Mouse (Mus musculus): ENCODE measurements around the gene Maml1. TPM values are rescaled to one million over a fixed set of nuclear protein-coding genes. Genes with fewer than 3 reads are reported as not detected.
"Not testable (repeated sequence)": the region's sequence is repeated elsewhere in the genome, so short reads cannot be mapped to it uniquely, and the experiment has no call there.

The Maml1 gene
- total RNA-seq (2015): 28.0 and 30.6 TPM in 2 replicates
- total RNA-seq (2017): 8.8 and 11.7 TPM in 2 replicates

DNA sequence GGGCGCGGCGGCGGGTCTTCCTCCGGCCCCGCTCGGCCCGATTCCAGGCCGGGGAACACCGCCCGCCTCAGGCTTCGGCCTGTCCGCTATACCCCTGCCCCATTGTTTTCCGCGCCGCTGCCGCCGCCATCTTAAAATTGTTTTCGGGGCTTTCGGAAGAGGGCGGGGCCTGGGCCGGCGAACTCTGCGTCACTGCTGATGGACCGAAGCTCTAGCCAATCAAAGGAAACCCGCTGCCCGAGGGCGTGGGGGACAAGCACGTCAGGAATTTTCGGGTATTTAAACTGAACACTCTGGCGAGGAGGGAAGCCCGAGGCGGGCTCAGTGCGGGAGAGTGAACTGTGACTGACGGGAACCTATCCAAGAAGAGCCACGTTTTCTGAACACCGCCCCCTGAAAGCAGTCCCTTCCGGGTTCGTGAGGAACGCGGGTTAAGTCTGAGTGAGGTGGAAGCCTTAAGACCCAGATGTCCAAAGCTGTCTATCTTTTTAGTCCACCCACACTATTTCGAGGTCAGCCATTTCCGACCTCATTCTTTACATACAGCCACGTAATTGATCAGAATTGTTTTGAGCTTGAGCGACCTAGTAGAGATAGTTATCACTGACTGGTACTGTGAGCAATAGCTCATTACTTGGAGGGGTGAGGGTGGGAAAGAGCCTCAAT lies at the start of gene Maml1:
Gene Maml1, minus strand, starts transcription at position 122 of the 666 bp plus-strand sequence.
- peak; percentile 96 for ATAC-seq (ENCODE audit: poor library complexity, severe bottlenecking)

DNA sequence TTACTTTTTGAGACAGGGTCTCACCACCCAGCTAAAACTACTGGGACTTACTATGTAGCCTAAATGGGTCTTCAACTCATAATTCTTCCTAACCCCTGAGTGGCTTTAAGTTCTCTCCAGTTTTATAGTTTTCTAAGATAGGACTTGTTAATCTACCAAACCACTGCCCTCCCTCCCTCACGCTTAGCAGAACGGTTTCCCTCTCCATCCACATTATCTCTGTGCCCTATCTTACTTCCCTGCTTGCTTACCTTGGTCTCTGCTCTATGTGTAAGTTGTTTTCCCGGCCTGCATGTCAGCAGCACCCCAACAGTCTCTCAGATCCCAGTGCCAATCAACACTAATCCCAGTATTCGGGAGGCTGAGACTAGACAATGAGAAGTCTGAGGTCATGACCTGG lies 44.8 kb upstream of the Maml1 start:
- ATAC-seq (ENCODE audit: poor library complexity, severe bottlenecking): no peak

- ATAC-seq (ENCODE audit: poor library complexity, severe bottlenecking): no peak
These were observed 44.0 kb upstream of the Maml1 start for GRCm38 (mm10) chr11:50336126-50336525.

DNA sequence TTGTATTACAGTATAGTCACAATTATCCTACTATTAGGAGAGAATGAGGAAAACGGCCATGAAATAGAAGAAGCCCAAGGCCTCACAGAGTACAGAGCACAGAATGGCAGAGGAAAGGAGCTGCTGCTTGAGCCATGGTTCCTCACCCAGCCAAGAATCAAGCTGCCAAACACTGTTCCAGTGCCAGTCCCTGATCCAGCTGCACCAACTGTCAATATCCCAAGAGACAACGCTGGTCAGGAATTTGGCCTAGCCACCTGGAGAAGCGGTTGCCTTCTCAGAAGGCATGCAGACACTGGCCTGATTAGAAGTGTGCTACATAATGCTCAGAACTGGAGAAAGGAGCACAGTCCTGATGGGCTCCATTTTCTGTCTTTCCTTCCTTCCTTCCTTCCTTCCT lies 41.1 kb upstream of the Maml1 start:
- ATAC-seq (ENCODE audit: poor library complexity, severe bottlenecking): no peak

DNA sequence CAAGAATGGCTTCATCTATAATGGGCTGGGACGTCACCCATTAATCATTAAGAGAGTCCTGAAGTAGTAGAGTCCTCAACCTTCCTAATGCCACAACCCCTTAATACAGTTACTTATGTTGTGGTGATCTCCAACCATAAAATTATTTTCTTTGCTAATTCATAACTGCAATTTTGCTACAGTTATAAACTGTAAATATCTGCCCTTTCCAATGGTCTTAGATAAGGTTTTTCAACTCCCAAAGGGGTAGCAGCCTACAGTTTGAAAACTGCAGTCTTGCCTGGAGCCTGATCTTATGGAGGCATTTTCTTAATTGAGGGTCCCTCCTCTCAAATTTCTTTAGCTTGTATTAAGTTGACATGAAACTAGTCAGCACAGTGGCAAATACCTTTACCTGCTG lies 37.3 kb upstream of the Maml1 start:
- ATAC-seq (ENCODE audit: poor library complexity, severe bottlenecking): no peak

DNA sequence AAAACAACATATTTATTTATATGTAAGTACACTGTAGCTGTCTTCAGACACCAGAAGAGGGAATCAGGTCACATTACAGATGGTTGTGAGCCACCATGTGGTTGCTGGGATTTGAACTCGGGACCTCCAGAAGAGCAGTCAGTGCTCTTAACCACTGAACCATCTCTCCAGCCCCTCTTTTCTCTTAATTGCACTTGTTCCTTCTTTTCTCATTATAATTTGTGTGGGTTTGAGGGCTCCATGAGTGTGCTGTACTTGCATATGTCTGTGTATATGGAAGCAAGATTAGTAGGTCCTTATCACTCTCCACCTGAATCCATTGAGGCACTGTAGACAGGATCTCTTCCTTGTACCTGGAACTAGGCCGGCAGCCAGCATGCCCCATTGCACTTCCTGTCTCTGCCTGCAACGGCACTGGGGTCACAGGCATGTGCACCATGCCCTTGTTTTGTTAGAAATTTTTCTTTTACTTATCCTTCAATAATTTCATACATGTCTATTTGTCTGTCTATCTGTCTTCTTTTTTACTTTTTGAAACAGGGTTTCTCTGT lies 36.0 kb upstream of the Maml1 start:
- ATAC-seq (ENCODE audit: poor library complexity, severe bottlenecking): no peak

DNA sequence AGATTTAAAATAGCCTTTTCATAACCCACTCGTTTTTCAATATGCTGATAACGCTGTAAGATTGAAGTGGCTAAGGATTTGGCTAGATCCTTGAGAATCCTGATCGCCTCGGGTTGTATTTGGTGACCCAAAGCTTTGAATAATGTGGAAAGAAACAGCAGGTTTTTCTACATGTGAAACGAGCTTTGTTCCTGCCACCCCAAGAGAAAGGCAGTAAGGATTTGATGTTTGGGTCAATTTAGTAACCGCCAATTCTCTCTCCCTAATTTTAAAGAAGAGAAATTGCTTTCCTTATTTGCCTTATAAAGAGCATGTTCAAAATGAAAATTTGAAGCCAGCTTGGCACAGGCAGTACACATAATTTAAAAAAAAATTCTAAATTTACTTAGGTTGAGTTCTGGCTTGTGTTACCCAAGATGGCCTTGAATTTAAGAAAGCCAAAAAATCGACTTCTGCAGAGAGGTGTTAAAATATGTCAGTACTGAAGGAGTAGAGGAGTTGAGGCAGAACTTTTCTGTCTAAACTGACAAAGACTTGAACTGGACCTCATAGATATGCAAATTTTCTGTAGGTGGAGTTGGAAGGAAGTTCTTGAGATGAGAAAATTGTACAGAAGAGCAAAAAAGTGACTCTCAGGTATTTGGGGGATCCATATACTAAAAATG lies 34.3 kb upstream of the Maml1 start:
- no peak for ATAC-seq (ENCODE audit: poor library complexity, severe bottlenecking)

DNA sequence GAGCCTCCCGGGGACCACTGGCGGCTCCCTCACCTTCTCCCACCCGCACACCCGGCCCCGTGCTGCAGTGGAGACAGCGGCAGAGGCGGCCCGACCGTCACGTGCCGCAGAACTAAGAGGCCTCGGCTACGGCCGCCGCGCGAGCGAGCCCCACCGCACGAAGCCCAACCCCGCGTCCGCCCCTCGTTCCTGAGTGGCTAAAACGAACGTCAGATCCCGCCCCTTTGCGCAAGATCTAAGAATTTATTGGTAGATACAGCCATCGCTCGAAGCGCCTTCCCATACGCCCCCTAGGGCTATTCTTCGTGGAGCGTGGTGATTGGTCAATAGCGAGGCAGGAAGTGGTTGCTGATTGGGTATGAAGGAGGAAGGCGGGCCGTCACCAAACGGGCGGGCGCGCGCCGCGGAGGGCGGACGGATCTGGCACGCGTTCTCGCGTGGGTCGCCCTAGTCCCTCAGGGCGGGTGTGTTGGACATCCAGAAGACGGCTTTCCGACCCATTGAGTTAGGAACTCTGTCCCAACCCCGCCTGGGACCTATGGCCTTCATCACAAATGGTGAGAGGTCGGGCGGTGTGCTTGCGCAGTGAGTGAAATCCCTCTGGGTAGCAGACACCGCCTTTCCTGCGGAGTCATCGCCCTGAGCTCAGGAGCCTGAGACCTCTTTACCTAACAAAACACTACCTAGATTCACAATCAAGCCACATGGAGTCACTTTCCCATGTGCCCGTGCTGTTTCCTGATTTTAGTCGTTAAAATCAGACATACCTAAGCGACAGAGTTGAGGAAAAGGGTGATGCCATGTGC lies 33.6 kb upstream of the Maml1 start, which contains the start of gene Canx:
Gene Canx, minus strand, starts transcription at position 178 of the 806 bp plus-strand sequence.
- peak; percentile 97 for ATAC-seq (ENCODE audit: poor library complexity, severe bottlenecking)

DNA sequence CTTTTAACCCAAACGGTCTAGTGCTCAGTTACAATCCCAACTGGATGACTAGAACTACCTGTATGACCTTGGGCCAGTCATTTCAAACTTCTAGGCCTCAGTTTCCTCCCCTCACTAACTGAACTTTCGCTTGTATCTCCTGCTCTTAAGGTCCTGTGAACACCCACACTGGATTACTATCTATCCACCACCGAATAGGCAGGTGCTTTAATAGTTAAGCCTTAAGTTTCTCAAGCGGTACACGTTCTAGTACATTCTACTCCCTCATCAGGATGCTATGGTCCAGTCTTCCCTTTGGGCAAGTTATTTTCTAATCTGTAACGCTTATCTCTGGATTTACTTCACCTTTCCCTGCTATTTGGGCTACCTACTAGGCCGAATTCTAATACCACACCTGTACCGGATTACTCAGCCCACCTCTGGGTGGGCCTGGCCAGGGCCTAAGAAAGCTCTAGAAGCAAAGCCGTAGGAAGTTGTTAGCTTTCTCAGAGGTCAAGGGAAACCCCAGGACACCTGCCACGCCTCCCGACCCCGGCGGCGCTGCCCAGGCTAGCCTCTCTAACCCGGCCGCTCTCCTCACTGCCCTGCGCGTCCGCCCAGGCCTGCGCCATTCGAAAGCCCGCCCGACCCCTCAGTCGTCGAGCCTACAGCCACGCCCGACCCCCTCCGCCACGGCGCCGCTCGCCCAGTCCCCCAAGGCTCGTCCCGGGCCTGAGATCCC lies 32.8 kb upstream of the Maml1 start:
- peak; percentile 9; the same call in 1 of the 2 replicates for ATAC-seq (ENCODE audit: poor library complexity, severe bottlenecking)

DNA sequence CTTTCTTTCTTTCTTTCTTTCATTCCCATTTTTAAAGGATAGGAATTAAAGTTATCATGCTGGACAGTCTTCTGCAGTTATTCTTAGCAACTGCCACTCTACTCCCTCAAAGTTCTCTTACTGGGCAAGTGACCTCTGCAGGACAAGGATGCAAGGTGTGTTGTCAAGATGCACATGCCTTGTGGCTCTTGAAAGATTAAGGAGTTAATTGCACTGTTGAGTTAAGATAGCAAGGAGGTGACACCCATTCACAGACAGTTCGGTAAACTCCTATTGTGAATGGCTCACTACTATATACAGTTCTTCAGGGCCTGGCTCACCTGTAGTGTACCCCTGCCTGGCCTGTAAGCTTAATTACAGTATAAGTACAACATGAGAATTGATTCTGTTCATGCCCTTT lies 31.7 kb upstream of the Maml1 start:
- no peak for ATAC-seq (ENCODE audit: poor library complexity, severe bottlenecking)

DNA sequence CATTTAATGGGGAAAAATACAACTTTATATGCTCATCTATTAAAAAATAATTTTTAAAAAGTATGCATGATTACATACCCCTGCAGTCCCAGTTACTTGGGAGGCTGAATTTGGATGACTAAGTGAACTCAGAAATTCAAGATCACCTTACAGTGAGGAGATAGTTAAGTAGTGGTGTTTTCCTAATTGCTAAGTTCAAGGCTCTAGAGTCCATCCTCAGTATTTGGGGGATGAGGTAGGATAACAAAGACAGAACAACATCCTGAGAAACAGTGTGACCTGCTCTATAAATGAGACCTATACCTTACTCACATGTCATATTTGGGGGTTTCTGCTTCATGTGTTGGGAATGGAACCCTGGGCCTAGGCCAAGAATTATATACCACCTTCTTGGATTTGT lies 30.2 kb upstream of the Maml1 start:
- no peak for ATAC-seq (ENCODE audit: poor library complexity, severe bottlenecking)

GRCm38 (mm10) chr11:50321239-50321638 lies 29.1 kb upstream of the Maml1 start:
- ATAC-seq (ENCODE audit: poor library complexity, severe bottlenecking): no peak

DNA sequence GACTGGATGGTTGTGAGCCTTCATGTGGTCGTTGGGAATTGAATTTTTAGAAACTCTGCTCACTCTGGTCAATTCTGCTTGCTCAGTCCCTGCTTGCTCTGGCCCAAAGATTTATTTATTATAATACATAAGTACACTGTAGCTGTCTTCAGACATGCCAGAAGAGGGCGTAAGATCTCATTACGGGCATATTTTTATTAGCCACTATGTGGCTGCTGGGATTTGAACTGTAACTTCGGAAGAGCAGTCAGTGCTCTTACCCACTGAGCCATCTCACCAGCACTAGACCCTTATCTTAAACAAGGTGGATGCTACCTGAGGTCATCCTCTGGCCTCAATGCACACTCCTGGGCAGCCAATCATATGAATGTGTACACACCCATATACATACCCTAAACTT lies 27.2 kb upstream of the Maml1 start:
- not testable (repeated sequence) for ATAC-seq (ENCODE audit: poor library complexity, severe bottlenecking)

DNA sequence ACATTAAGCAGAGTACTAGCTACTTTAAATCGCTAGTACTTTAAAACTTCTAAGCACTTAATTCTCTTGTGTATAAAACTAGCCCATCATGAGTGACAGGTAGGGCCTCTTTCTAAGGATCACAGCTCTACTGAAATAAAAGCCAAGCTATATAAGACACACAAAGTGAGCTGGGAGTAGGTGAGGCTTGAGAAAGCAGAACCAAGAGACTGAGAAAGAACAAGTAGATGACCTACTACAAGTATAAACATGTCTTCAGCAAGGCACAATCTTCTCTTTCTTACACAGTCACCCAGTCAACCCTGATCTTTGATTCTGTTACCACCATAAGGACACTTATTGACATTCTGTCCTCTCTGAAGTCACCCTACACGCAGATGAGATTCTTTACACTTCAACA lies 20.7 kb upstream of the Maml1 start:
- ATAC-seq (ENCODE audit: poor library complexity, severe bottlenecking): no peak

- ATAC-seq (ENCODE audit: poor library complexity, severe bottlenecking): no peak
These were observed 11.3 kb upstream of the Maml1 start for GRCm38 (mm10) chr11:50303406-50303805.

GRCm38 (mm10) chr11:50291321-50292165 lies 568 bp downstream of the Maml1 start:
- 0 out of 2 replicates have a peak, but pooled peaks have one; percentile 6 for ATAC-seq (ENCODE audit: poor library complexity, severe bottlenecking)

DNA sequence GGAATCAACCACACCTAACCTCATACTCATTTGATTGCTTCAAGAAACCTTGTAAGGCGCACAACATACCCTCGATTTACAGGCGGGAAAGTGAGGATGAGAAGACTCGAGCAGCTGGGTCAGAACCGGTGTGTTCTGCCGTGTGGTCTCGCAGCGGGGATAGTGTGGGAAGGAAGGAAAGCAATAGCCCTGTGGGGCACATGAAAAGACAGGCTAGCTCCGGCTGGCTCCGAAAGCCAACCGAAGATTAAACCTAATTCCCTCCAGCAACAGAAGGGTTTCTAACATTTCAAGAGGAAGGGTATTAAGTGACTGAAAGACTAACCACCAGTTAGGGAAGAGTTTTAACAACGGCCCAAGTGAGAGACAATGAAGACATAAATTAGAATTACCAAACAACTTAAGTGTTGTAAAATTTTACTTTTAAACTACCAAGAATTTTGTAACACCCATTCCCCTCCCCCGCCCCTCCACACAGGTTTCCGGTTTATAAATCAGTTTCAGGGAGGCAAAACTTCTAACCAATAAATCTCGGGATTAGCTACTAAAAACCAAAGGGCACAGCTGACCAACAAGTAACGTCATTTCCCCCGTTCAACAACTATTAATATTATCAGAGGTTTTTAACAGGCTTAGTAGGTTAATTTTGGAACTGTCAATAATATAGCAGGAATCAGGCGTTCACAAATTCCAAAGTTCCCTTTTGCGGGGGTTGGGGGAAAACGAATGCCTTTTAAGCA lies 1.5 kb downstream of the Maml1 start:
- ATAC-seq (ENCODE audit: poor library complexity, severe bottlenecking): no peak

GRCm38 (mm10) chr11:50286428-50286827 lies 5.7 kb downstream of the Maml1 start:
- ATAC-seq (ENCODE audit: poor library complexity, severe bottlenecking): peak; percentile 65

GRCm38 (mm10) chr11:50285696-50286095 lies 6.4 kb downstream of the Maml1 start:
- ATAC-seq (ENCODE audit: poor library complexity, severe bottlenecking): no peak
